Mouse (Mus musculus) liver, embryonic 12.5 days (tissue): ENCODE data around the gene Arsg. TPM values are rescaled to one million over a fixed set of nuclear protein-coding genes. Genes with fewer than 3 reads are reported as not detected.

ENCODE experiments used
- ATAC-seq: fragments of 200-750 bp; cut with Nextera tagmentation; 2 replicates; pipeline ENCODE4 v1.8.0; 2017; ENCODE audit warnings: moderate number of reproducible peaks, mild to moderate bottlenecking, moderate library complexity
- H3K27ac ChIP-seq: fragments of 300-500 bp; sonication (generic); 2 replicates; pipeline ENCODE4 v1.5.1; 2016; ENCODE audit warnings: mild to moderate bottlenecking
- H3K27me3 ChIP-seq: fragments of 300-500 bp; sonication (generic); replicated peaks from 2 replicates; pipeline ENCODE4 v1.6.1; 2016; ENCODE audit warnings: mild to moderate bottlenecking, moderate library complexity
- H3K36me3 ChIP-seq: fragments of 300-500 bp; sonication (generic); 2 replicates; pipeline ENCODE4 v1.6.1; 2016; ENCODE audit warnings: mild to moderate bottlenecking, moderate library complexity
- H3K4me1 ChIP-seq: fragments of 300-500 bp; sonication (generic); 2 replicates; pipeline ENCODE4 v1.6.1; 2016
- H3K4me2 ChIP-seq: fragments of 300-500 bp; sonication (generic); 2 replicates; pipeline ENCODE4 v1.6.1; 2016; ENCODE audit warnings: mild to moderate bottlenecking, moderate library complexity
- H3K4me3 ChIP-seq: fragments of 300-500 bp; sonication (generic); 2 replicates; pipeline ENCODE4 v1.5.1; 2016; ENCODE audit warnings: mild to moderate bottlenecking, moderate library complexity
- H3K9ac ChIP-seq: fragments of 300-500 bp; sonication (generic); 2 replicates; pipeline ENCODE4 v1.6.1; 2016; ENCODE audit warnings: mild to moderate bottlenecking, moderate library complexity
- H3K9me3 ChIP-seq: fragments of 300-500 bp; sonication (generic); replicated peaks from 2 replicates; pipeline ENCODE4 v1.6.1; 2016; ENCODE audit warnings: mild to moderate bottlenecking, moderate library complexity
- WGBS: fragments of 180-500 bp; shearing (Covaris S2); methylation state at CpG from one replicate; pipeline ENCODE4 v1.1.7; 2016; ENCODE audit not compliant: insufficient replicate concordance; 5-methylcytosine and 5-hydroxymethylcytosine counted together
- polyA plus RNA-seq: library from polyadenylated mRNA; unstranded; fragments of >200 nt; fragmentation: Nextera tagmentation; extraction: Ambion mirVana; gene quantifications from 2 replicates; pipeline ENCODE4 v1.2.1, GENCODE M21; 2016

The Arsg gene
- polyA plus RNA-seq, 1 experiment from 2014 or later: 3.7 TPM

- peaks cover 99% of the 10 kb centered on the region for H3K4me1 ChIP-seq
- whole genome bisulfite sequencing: 39% methylated on average over 3 of the region's 3 CpGs
Measured at GRCm38 (mm10) chr11:109554443-109554842, 81.3 kb downstream of the Arsg start.

DNA sequence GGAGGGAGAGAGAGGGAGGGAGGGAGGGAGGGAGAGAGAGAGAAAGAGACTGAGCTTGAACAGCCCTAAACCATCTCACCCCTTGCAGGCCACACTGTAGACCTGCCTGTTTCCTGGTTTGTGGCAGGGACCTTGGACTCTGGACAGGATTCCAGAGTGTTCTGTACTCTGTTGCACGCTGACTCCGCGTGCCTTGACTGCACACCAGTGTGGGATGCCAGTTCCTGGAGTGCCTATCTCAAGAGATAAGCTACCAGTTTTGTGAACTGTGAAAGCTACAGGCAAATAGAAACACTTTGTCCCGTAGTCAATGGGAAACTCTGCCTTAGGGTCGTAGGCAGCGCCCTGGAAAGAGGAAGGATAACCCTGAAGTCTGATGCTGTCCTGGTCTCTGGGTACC, 83.0 kb downstream of the Arsg start:
- Histone ChIP-seq H3K36me3 (no peaks in the 10 kb centered on the region), H3K9ac (peak overlapping the region; percentile 63), H3K9me3 (no peaks in the 10 kb centered on the region), H3K27ac (peak overlapping the region; percentile 98), H3K4me1 (peaks cover 98% of the 10 kb centered on the region), H3K4me2 (peak overlapping the region; percentile 56; the same call in 1 of the 2 replicates), H3K4me3 (no peak overlapping the region), H3K27me3 (no peaks in the 10 kb centered on the region)
- peak; percentile 64 for ATAC-seq
- 36% methylated on average over 6 of the region's 6 CpGs for WGBS

More at GRCm38 (mm10) chr11:109554443-109554842, 81.3 kb downstream of the Arsg start:
- no peaks in the 10 kb centered on the region for H3K36me3 ChIP-seq
- H3K27ac ChIP-seq: peak overlapping the region; percentile 98
- ATAC-seq: no peak
- no peaks in the 10 kb centered on the region for H3K9me3 ChIP-seq
- H3K9ac ChIP-seq: peak overlapping the region; percentile 40
- no peaks in the 10 kb centered on the region for H3K27me3 ChIP-seq
- H3K4me3 ChIP-seq: no peak overlapping the region
- no peak overlapping the region for H3K4me2 ChIP-seq

DNA sequence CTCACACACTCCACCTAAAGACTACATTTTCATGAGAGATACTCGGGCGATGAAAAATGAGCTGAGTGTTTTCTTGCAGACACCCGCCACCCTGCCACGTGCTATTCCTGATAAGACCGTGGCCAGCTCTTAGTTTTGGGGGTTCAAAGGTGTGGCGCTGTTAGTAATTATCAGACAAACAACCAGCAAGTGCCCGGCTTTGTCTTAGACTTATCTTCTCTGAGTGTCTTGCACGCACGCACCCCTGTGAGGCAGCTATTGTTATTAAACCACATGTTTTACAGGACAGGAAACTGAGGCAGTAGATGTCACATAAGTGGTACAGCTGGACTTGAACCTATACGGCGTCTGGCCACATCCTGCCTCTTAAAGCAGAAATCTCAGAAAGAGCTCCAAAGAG, 84.2 kb downstream of the Arsg start:
- H3K27me3 ChIP-seq: no peaks in the 10 kb centered on the region
- peak; percentile 88 for ATAC-seq
- H3K4me2 ChIP-seq: peak overlapping the region; percentile 56
- peak overlapping the region; percentile 98 for H3K27ac ChIP-seq
- no peaks in the 10 kb centered on the region for H3K9me3 ChIP-seq
- 0 out of 2 replicates have a peak overlapping the region, but pooled peaks have one; percentile 11 for H3K4me3 ChIP-seq
- H3K4me1 ChIP-seq: peaks cover 92% of the 10 kb centered on the region
- no peaks in the 10 kb centered on the region for H3K36me3 ChIP-seq
- H3K9ac ChIP-seq: peak overlapping the region; percentile 57
- WGBS: 12% methylated on average over 11 of the region's 11 CpGs

DNA sequence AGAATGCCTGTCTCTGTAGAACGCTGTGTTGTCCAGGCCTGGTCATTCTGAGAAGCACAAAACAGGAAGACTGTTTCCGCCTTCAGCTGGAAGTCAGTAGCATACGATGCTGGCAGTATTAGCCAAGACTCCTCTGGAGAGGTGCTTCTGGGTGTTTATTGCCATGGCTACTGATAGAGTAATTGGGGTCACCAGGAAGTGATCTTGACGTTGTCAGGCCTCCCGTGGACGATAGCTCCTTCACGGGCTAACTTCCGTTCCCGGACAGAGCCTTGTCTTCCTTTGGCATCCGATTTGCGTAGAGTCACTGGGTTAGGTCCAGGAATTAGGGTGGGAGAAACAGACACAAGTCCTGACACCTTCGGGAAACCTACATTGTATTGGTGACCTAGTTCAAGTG, 86.1 kb downstream of the Arsg start:
- ATAC-seq: no peak
- Histone ChIP-seq H3K4me1 (peaks cover 81% of the 10 kb centered on the region), H3K9me3 (no peaks in the 10 kb centered on the region), H3K36me3 (no peaks in the 10 kb centered on the region), H3K27me3 (no peaks in the 10 kb centered on the region), H3K4me2 (0 out of 2 replicates have a peak overlapping the region, but pooled peaks have one; percentile 13), H3K9ac (no peak overlapping the region), H3K4me3 (no peak overlapping the region), H3K27ac (peak overlapping the region; percentile 98)
- WGBS: 84% methylated on average over 12 of the region's 12 CpGs

DNA sequence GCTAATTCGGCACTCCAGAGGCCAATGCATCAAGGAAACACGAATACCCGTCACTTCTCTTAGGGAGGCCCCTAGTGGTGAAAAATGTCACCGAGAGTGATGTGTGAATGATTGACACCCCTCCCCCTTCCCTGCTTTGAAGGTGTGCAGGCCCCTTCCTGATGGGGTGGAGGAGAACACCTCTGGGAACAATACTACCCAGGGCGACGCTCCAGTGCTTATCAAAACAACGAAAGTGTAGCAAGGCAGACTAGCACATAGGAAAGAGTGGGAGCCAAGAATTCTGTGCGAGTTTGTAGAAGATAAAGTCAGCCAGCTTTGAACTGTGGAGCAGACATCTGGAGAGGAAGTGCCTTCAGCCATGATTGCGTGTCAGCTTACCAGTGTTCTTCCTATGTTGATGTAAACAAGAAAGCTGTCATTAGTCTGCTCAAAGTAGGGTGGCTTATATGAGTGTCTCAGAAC, 87.7 kb downstream of the Arsg start:
- Histone ChIP-seq H3K27me3 (no peaks in the 10 kb centered on the region), H3K4me2 (peak overlapping the region; percentile 15; the same call in 1 of the 2 replicates), H3K27ac (peak overlapping the region; percentile 70), H3K4me3 (no peak overlapping the region), H3K9ac (no peak overlapping the region), H3K9me3 (no peaks in the 10 kb centered on the region), H3K4me1 (peaks cover 75% of the 10 kb centered on the region), H3K36me3 (no peaks in the 10 kb centered on the region)
- peak; percentile 28 for ATAC-seq
- 11% methylated on average over 9 of the region's 9 CpGs for WGBS

DNA sequence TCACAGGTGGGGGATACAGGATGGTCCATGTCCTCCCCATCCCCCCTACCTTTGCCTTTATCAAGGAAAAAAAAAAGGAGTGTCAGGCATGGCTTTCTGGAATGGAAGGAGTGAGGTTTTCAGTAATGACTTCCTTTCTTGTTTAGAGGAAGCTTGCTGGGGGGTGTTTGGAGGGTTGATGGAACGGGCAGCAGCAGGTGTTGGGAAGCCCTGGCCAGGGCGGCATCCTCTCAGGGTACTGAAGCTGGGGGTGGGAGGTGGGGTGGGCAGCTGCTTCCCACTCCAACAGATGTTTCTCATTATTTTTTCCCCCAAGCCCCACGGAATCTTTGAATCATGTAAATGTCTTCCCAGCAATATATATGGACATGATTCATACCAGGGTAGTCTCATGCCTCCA, 88.3 kb downstream of the Arsg start:
- Histone ChIP-seq H3K9ac (no peak overlapping the region), H3K9me3 (no peaks in the 10 kb centered on the region), H3K4me1 (peaks cover 69% of the 10 kb centered on the region), H3K4me2 (no peak overlapping the region), H3K4me3 (no peak overlapping the region), H3K27me3 (no peaks in the 10 kb centered on the region), H3K27ac (peak overlapping the region; percentile 63), H3K36me3 (no peaks in the 10 kb centered on the region)
- no peak for ATAC-seq
- 80% methylated on average over 3 of the region's 3 CpGs for WGBS

DNA sequence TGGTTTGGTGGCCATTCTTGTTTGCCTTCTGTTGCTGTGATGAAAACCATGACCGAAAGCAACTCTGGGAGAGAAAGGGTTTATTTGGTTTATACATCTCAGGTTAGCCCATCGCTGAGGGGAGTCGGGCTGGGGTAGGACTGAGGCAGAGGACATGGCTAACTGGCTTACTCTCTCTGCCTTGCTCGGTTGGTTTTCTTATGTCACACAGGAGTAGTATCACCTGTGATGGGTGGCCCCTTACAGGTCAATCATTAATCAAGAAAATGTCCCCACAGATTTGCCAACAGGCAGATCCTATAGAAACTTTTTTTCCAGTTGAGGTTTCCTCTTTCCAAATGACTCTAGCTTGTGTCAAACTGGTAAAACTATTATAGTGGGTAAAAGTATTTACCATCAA, 90.5 kb downstream of the Arsg start:
- Histone ChIP-seq H3K4me3 (no peak overlapping the region), H3K9me3 (no peaks in the 10 kb centered on the region), H3K36me3 (no peaks in the 10 kb centered on the region), H3K27me3 (no peaks in the 10 kb centered on the region), H3K4me1 (peaks cover 47% of the 10 kb centered on the region), H3K4me2 (no peak overlapping the region), H3K27ac (no peak overlapping the region), H3K9ac (no peak overlapping the region)
- no peak for ATAC-seq
- whole genome bisulfite sequencing: 75% methylated on average over 4 of the region's 4 CpGs

DNA sequence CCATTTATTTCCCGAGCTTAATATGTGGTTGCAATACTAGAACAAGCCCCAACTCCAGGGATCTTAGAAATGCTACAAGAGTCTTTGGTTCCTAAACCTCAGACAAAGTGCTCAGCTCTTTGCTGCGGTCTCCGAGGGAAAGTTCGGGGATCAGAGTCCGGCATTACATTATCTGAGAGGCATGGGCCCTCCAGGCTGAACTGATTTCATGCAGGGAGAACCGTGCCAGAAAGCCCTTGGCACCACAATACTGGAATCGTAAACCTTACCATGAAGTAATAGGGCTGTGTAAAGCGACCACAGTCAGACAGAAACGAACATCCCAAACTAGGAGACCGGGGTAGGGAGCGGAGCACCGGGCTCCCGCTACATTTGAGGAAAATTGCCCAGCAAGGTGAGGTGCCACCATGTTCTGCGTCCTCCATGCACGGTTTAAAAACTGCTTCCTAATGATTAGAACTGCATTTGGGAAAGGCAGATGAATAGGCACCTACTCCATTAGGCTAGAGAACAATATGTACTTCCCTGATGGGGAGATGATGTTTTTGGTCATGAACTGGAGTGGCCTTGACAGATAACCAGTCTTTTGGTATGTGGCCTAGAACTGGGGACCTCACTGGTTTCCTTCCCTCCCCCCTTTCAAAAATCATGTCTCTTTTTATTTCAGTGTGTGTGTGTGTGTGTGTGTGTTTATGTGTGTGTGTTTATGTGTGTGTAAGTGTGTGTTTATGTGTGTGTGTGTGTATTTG, 91.5 kb downstream of the Arsg start:
- no peaks in the 10 kb centered on the region for H3K27me3 ChIP-seq
- no peak overlapping the region for H3K27ac ChIP-seq
- no peak overlapping the region for H3K9ac ChIP-seq
- H3K4me2 ChIP-seq: no peak overlapping the region
- WGBS: 79% methylated on average over 15 of the region's 15 CpGs
- no peaks in the 10 kb centered on the region for H3K9me3 ChIP-seq
- H3K36me3 ChIP-seq: no peaks in the 10 kb centered on the region
- ATAC-seq: no peak
- peaks cover 38% of the 10 kb centered on the region for H3K4me1 ChIP-seq
- H3K4me3 ChIP-seq: no peak overlapping the region

- no peak overlapping the region for H3K4me3 ChIP-seq
- H3K27ac ChIP-seq: no peak overlapping the region
- no peak for ATAC-seq
- H3K27me3 ChIP-seq: no peaks in the 10 kb centered on the region
- peaks cover 22% of the 10 kb centered on the region for H3K36me3 ChIP-seq
- H3K9ac ChIP-seq: no peak overlapping the region
- no peak overlapping the region for H3K4me2 ChIP-seq
- H3K4me1 ChIP-seq: peaks cover 11% of the 10 kb centered on the region
- WGBS: 81% methylated on average over 12 of the region's 12 CpGs
- no peaks in the 10 kb centered on the region for H3K9me3 ChIP-seq
Measured at GRCm38 (mm10) chr11:109569007-109569618, 95.9 kb downstream of the Arsg start.

GRCm38 (mm10) chr11:109569809-109570208, 96.6 kb downstream of the Arsg start:
- Histone ChIP-seq H3K9me3 (no peaks in the 10 kb centered on the region), H3K4me1 (peaks cover 4% of the 10 kb centered on the region; the same call in 1 of the 2 replicates), H3K4me2 (no peak overlapping the region), H3K9ac (no peak overlapping the region), H3K36me3 (peaks cover 23% of the 10 kb centered on the region), H3K27me3 (no peaks in the 10 kb centered on the region), H3K27ac (no peak overlapping the region; the same call in 1 of the 2 replicates), H3K4me3 (no peak overlapping the region)
- no peak for ATAC-seq
- WGBS: 55% methylated on average over 7 of the region's 7 CpGs

GRCm38 (mm10) chr11:109572051-109572450, 98.9 kb downstream of the Arsg start:
- 72% methylated on average over 11 of the region's 11 CpGs for WGBS
- H3K4me2 ChIP-seq: no peak overlapping the region
- H3K9me3 ChIP-seq: no peaks in the 10 kb centered on the region
- no peak overlapping the region for H3K9ac ChIP-seq
- H3K4me3 ChIP-seq: no peak overlapping the region
- ATAC-seq: no peak
- peaks cover 42% of the 10 kb centered on the region for H3K36me3 ChIP-seq
- H3K27me3 ChIP-seq: no peaks in the 10 kb centered on the region
- no peak overlapping the region for H3K27ac ChIP-seq
- peaks cover 7% of the 10 kb centered on the region for H3K4me1 ChIP-seq

DNA sequence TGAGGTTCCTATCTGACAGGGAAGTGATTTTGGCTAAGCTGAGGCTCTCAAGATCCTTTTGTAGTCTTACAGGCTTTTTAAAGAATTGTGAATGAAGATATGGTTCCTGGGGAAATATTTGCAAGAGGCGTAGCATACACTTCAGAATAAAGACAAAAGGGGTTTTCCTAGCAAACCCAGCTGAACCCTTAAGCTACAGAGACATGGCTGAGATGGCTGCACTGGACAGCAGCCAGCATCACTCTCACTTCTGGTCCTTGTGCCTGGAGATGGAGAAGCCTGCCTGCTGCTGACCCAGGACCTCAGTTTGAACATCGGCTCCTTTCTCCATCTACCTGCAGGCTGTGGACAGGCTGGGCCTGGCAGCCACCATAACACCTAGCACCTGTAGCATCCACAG, 101.4 kb downstream of the Arsg start:
- 88% methylated on average over 2 of the region's 2 CpGs for WGBS
- Histone ChIP-seq H3K4me3 (no peak overlapping the region), H3K36me3 (peaks cover 68% of the 10 kb centered on the region), H3K9ac (no peak overlapping the region), H3K27me3 (no peaks in the 10 kb centered on the region), H3K4me2 (no peak overlapping the region), H3K9me3 (no peaks in the 10 kb centered on the region), H3K27ac (0 out of 2 replicates have a peak overlapping the region, but pooled peaks have one; percentile 24), H3K4me1 (peaks cover 7% of the 10 kb centered on the region)
- ATAC-seq: no peak
